Mouse (Mus musculus): ENCODE results near the gene Megf11. TPM values are rescaled to one million over a fixed set of nuclear protein-coding genes. Genes with fewer than 3 reads are reported as not detected.

Gene Megf11
- polyA plus RNA-seq, 1 experiment from 2014 or later, result 1.2 TPM

GRCm38 (mm10) chr9:64447070-64447469 is 61.6 kb downstream of the Megf11 start:
- ATAC-seq (ENCODE audit: insufficient read depth, low FRiP score, low read depth), result 0 out of 2 replicates have a peak, but pooled peaks have one; percentile 28
- no peaks in the 10 kb centered on the region for H3K9me3 ChIP-seq
- WGBS, result 37% methylated on average over 6 of the region's 6 CpGs
- peak overlapping the region; percentile 22; the same call in 1 of the 2 replicates for H3K27ac ChIP-seq
- no peaks in the 10 kb centered on the region for H3K36me3 ChIP-seq
- H3K4me3 ChIP-seq (replicated peaks), result no peak overlapping the region
- no peak overlapping the region; the same call in 1 of the 2 replicates for H3K4me2 ChIP-seq
- H3K27me3 ChIP-seq (replicated peaks), result no peaks in the 10 kb centered on the region
- no peak overlapping the region for H3K9ac ChIP-seq
- H3K4me1 ChIP-seq, result peaks cover 14% of the 10 kb centered on the region

GRCm38 (mm10) chr9:64447522-64447921 is 62.1 kb downstream of the Megf11 start:
- Histone ChIP-seq H3K9me3 (no peaks in the 10 kb centered on the region), H3K4me1 (peaks cover 14% of the 10 kb centered on the region), H3K4me2 (no peak overlapping the region; the same call in 1 of the 2 replicates), H3K9ac (no peak overlapping the region), H3K4me3 (replicated peaks) (no peak overlapping the region), H3K27ac (0 out of 2 replicates have a peak overlapping the region, but pooled peaks have one; percentile 40), H3K27me3 (replicated peaks) (no peaks in the 10 kb centered on the region), H3K36me3 (no peaks in the 10 kb centered on the region)
- peak; percentile 52; the same call in 1 of the 2 replicates for ATAC-seq (ENCODE audit: insufficient read depth, low FRiP score, low read depth)
- 16% methylated on average over 6 of the region's 6 CpGs for WGBS

- WGBS, result 63% methylated on average over 5 of the region's 5 CpGs
- no peak overlapping the region for H3K4me3 ChIP-seq (replicated peaks)
- H3K9me3 ChIP-seq, result no peaks in the 10 kb centered on the region
- no peak for ATAC-seq (ENCODE audit: insufficient read depth, low FRiP score, low read depth)
- peaks cover 15% of the 10 kb centered on the region for H3K4me1 ChIP-seq
- no peak overlapping the region for H3K9ac ChIP-seq
- no peaks in the 10 kb centered on the region for H3K36me3 ChIP-seq
- H3K4me2 ChIP-seq, result no peak overlapping the region
- H3K27ac ChIP-seq, result no peak overlapping the region
- no peaks in the 10 kb centered on the region for H3K27me3 ChIP-seq (replicated peaks)
Observed at GRCm38 (mm10) chr9:64452769-64453168, 67.3 kb downstream of the Megf11 start.

- peaks cover 10% of the 10 kb centered on the region for H3K4me1 ChIP-seq
- 76% methylated on average over 4 of the region's 4 CpGs for WGBS
- no peak overlapping the region for H3K4me3 ChIP-seq (replicated peaks)
- no peak overlapping the region for H3K9ac ChIP-seq
- H3K36me3 ChIP-seq, result no peaks in the 10 kb centered on the region
- no peak for ATAC-seq (ENCODE audit: insufficient read depth, low FRiP score, low read depth)
- H3K27me3 ChIP-seq (replicated peaks), result no peaks in the 10 kb centered on the region
- H3K27ac ChIP-seq, result no peak overlapping the region
- no peaks in the 10 kb centered on the region for H3K9me3 ChIP-seq
- no peak overlapping the region for H3K4me2 ChIP-seq
Observed at GRCm38 (mm10) chr9:64454196-64454595, 68.8 kb downstream of the Megf11 start.

GRCm38 (mm10) chr9:64455910-64456309 is 70.5 kb downstream of the Megf11 start:
- Histone ChIP-seq H3K27me3 (replicated peaks) (0 out of 2 replicates have a peak, but pooled peaks cover 2% of the 10 kb centered on the region), H3K4me2 (no peak overlapping the region; the same call in 1 of the 2 replicates), H3K9me3 (no peaks in the 10 kb centered on the region), H3K27ac (no peak overlapping the region), H3K9ac (no peak overlapping the region), H3K4me3 (replicated peaks) (no peak overlapping the region), H3K4me1 (peaks cover 10% of the 10 kb centered on the region), H3K36me3 (no peaks in the 10 kb centered on the region)
- ATAC-seq (ENCODE audit: insufficient read depth, low FRiP score, low read depth), result no peak
- WGBS, result 17% methylated on average over 9 of the region's 9 CpGs

GRCm38 (mm10) chr9:64457596-64457995 is 72.2 kb downstream of the Megf11 start:
- no peak overlapping the region for H3K27ac ChIP-seq
- no peak for ATAC-seq (ENCODE audit: insufficient read depth, low FRiP score, low read depth)

GRCm38 (mm10) chr9:64461568-64462308 is 76.3 kb downstream of the Megf11 start:
- Histone ChIP-seq H3K27me3 (replicated peaks) (0 out of 2 replicates have a peak, but pooled peaks cover 2% of the 10 kb centered on the region), H3K4me1 (0 out of 2 replicates have a peak, but pooled peaks cover 3% of the 10 kb centered on the region), H3K4me3 (replicated peaks) (no peak overlapping the region), H3K27ac (no peak overlapping the region), H3K9ac (no peak overlapping the region), H3K36me3 (no peaks in the 10 kb centered on the region), H3K9me3 (no peaks in the 10 kb centered on the region), H3K4me2 (no peak overlapping the region)
- WGBS, result 61% methylated on average over 16 of the region's 16 CpGs
- no peak for ATAC-seq (ENCODE audit: insufficient read depth, low FRiP score, low read depth)

More at GRCm38 (mm10) chr9:64457596-64457995, 72.2 kb downstream of the Megf11 start:
- H3K4me1 ChIP-seq, result peaks cover 10% of the 10 kb centered on the region
- H3K4me2 ChIP-seq, result no peak overlapping the region
- no peaks in the 10 kb centered on the region for H3K9me3 ChIP-seq
- H3K36me3 ChIP-seq, result no peaks in the 10 kb centered on the region
- WGBS, result 54% methylated on average over 7 of the region's 7 CpGs
- 0 out of 2 replicates have a peak, but pooled peaks cover 2% of the 10 kb centered on the region for H3K27me3 ChIP-seq (replicated peaks)
- no peak overlapping the region for H3K4me3 ChIP-seq (replicated peaks)
- H3K9ac ChIP-seq, result no peak overlapping the region

GRCm38 (mm10) chr9:64462870-64463269 is 77.4 kb downstream of the Megf11 start:
- H3K9ac ChIP-seq, result no peak overlapping the region
- no peak overlapping the region for H3K4me2 ChIP-seq
- ATAC-seq (ENCODE audit: insufficient read depth, low FRiP score, low read depth), result no peak
- no peaks in the 10 kb centered on the region for H3K9me3 ChIP-seq
- H3K27me3 ChIP-seq (replicated peaks), result 0 out of 2 replicates have a peak, but pooled peaks cover 2% of the 10 kb centered on the region
- H3K4me3 ChIP-seq (replicated peaks), result no peak overlapping the region
- H3K4me1 ChIP-seq, result no peaks in the 10 kb centered on the region
- no peak overlapping the region for H3K27ac ChIP-seq
- H3K36me3 ChIP-seq, result no peaks in the 10 kb centered on the region

- peak; percentile 84 for ATAC-seq (ENCODE audit: insufficient read depth, low FRiP score, low read depth)
- WGBS, result 55% methylated on average over 8 of the region's 8 CpGs
Observed at GRCm38 (mm10) chr9:64466090-64466489, 80.7 kb downstream of the Megf11 start.

GRCm38 (mm10) chr9:64466564-64466963 is 81.1 kb downstream of the Megf11 start:
- H3K4me1 ChIP-seq, result no peaks in the 10 kb centered on the region
- H3K4me2 ChIP-seq, result no peak overlapping the region
- no peak overlapping the region for H3K9ac ChIP-seq
- no peaks in the 10 kb centered on the region for H3K27me3 ChIP-seq (replicated peaks)
- no peak overlapping the region for H3K4me3 ChIP-seq (replicated peaks)
- H3K36me3 ChIP-seq, result no peaks in the 10 kb centered on the region
- no peak for ATAC-seq (ENCODE audit: insufficient read depth, low FRiP score, low read depth)
- no peak overlapping the region for H3K27ac ChIP-seq
- 40% methylated on average over 4 of the region's 4 CpGs for WGBS
- no peaks in the 10 kb centered on the region for H3K9me3 ChIP-seq

More at GRCm38 (mm10) chr9:64466090-64466489, 80.7 kb downstream of the Megf11 start:
- H3K9ac ChIP-seq, result no peak overlapping the region
- no peaks in the 10 kb centered on the region for H3K36me3 ChIP-seq
- no peaks in the 10 kb centered on the region for H3K9me3 ChIP-seq
- H3K4me1 ChIP-seq, result no peaks in the 10 kb centered on the region
- H3K27me3 ChIP-seq (replicated peaks), result no peaks in the 10 kb centered on the region
- H3K27ac ChIP-seq, result no peak overlapping the region
- H3K4me3 ChIP-seq (replicated peaks), result no peak overlapping the region
- H3K4me2 ChIP-seq, result no peak overlapping the region

- H3K27me3 ChIP-seq (replicated peaks), result no peaks in the 10 kb centered on the region
- H3K36me3 ChIP-seq, result no peaks in the 10 kb centered on the region
- no peak overlapping the region for H3K9ac ChIP-seq
- no peaks in the 10 kb centered on the region for H3K4me1 ChIP-seq
- H3K4me2 ChIP-seq, result no peak overlapping the region
- no peaks in the 10 kb centered on the region for H3K9me3 ChIP-seq
- H3K4me3 ChIP-seq (replicated peaks), result no peak overlapping the region
- no peak for ATAC-seq (ENCODE audit: insufficient read depth, low FRiP score, low read depth)
- WGBS, result 88% methylated on average over 1 of the region's 1 CpGs
- no peak overlapping the region for H3K27ac ChIP-seq
Observed at GRCm38 (mm10) chr9:64470806-64471205, 85.4 kb downstream of the Megf11 start.

- Histone ChIP-seq H3K27me3 (replicated peaks) (no peaks in the 10 kb centered on the region), H3K27ac (no peak overlapping the region), H3K4me3 (replicated peaks) (no peak overlapping the region), H3K4me1 (no peaks in the 10 kb centered on the region), H3K4me2 (no peak overlapping the region), H3K36me3 (no peaks in the 10 kb centered on the region), H3K9ac (no peak overlapping the region), H3K9me3 (no peaks in the 10 kb centered on the region)
- ATAC-seq (ENCODE audit: insufficient read depth, low FRiP score, low read depth), result no peak
- 75% methylated on average over 3 of the region's 3 CpGs for WGBS
Observed at GRCm38 (mm10) chr9:64471336-64471735, 85.9 kb downstream of the Megf11 start.
